Mouse (Mus musculus): ENCODE measurements around the gene Gm49345. TPM values are rescaled to one million over a fixed set of nuclear protein-coding genes. Genes with fewer than 3 reads are reported as not detected.
"Not testable (repeated sequence)": the region's sequence is repeated elsewhere in the genome, so short reads cannot be mapped to it uniquely, and the experiment has no call there.

Gene Gm49345
- under 1 TPM in 1 of 2 experiments, not detected in 1; 0.62 TPM for total RNA-seq (2021)
- long read RNA-seq, experiment 1: 0 reads
- long read RNA-seq, experiment 2: 0 reads

DNA sequence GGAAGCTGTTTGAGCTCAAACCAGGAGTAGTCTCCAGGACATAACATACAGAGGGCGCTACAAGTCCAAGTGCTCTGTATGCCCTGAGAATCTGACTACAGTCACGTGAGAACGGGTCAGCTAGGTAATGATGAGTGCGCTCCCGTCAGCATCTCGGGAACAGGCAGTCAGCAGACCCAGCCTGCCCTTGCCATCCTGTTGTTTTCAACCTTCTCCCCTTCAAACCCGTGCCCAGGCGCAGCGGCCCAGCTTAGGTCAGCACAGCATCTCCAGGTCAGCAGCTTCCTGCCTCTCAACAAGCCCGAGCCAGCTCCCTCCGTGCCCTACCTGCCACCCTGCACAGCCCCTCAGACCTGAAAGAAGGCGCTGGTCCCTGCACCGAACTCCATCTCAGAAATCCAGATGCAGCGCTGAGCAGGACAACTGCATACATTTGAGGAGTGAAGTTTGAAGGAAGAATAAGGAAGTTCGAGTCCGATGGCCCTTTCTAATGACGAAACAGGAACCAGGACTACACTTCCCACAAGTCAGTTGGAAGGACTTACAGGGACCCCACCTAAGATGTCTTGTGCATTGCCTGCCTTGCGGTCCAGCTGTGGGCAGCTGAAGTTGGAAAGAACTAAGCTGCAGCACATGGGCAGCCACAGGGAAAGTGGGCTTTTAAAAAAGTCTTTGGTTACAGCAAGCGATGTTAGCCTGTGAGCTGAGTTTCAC is at the start of gene Gm49345, which contains the start of gene Zfp729a:
TSS of gene Gm49345 (minus strand) at position 476 of the 714 bp plus-strand sequence.
TSS of gene Zfp729a (minus strand) at position 498 of the 714 bp plus-strand sequence.
- DNase-seq: peak; percentile 79

DNA sequence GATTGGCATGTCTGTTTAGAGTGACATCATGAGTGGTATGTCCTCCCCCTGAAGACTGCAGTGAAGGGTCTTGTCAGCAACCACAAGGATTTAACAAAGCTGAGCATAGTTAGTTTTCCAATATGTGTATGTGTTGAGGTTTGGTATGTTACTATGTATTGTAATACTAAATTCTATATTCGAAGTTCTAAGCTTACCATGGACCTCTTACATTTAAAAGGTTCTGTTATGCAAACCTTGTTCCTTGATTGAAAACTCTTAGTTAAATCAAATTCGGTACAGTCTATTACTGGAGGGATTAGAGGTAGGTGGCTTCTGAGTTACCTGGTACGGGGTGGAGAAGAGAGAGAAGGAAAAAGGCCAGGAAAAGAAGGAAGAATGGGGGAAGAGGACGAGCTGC is 49.4 kb upstream of the Gm49345 start, which contains the start of gene Zfp738:
TSS of gene Zfp738 (minus strand) at position 101 of the 400 bp plus-strand sequence.
- no peak for DNase-seq

DNA sequence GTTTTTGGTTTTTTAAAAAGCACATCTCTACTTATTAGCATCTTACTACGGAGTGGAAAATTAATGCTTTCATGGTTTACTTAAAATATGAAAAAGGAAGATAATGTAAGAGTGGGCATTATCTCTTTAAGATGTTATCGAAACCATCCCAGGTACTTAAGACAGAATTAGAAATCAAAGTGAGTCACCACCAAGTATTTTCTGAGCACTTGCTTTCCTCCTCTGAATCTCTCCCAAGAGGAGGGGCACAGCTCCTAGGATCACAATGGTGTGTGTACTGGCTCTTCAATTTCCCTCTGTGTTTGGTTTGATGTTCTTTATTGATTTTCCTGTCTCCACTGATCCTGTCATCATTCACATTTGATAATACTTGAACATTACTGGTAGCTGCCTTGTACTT is 46.3 kb upstream of the Gm49345 start:
- not testable (repeated sequence) for DNase-seq

DNA sequence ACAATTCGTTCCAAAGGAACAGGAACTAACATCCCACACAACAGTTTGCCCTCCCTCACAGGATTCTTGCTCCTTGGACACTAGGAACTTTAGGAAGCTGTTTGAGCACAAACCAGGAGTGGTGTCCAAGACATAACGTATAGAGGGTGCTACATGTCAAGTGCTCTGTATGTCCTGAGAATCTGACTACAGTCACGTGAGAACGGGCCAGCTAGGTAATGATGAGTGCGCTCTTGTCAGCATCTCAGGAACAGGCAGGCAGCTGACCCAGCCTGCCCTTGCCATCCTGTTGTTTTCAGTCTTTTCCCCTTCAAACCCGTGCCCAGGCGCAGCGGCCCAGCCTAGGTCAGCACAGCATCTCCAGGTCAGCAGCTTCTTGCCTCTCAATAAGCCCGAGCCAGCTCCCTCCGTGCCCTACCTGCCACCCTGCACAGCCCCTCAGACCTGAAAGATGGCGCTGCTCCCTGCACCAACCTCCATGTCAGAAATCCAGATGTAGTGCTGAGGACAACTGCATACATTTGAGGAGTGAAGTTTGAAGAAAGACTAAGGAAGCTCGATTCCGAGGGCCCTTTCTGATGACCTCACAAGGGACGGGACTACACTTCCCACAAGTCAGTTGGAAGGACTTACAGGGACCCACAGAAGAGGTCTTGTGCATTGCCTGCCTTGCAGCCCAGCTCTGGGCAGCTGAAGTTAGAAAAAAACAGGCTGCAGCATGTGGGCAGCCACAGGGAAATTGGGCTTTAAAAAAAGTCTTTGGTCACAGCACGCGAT is 45.6 kb upstream of the Gm49345 start:
- DNase-seq: peak; percentile 80

DNA sequence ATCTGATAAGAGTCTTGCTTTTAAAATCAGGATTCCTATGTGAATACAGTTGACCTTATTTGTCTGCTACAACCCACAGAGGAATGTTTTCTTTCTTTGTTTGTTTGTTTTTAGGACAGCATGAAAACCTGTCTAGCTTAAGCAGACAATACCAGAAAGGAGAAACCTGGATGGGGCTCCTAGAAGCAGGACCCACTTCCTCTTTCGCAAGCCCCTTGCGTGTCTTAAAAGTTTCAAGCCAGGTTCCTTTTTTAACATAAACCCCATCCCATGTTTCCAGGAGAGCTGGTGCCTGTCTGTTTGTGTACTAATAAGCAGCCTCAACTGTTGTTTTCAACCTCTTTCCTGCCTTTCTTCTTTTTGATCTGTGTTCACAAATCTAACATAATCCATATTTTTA is 37.3 kb upstream of the Gm49345 start:
- no peak for DNase-seq

DNA sequence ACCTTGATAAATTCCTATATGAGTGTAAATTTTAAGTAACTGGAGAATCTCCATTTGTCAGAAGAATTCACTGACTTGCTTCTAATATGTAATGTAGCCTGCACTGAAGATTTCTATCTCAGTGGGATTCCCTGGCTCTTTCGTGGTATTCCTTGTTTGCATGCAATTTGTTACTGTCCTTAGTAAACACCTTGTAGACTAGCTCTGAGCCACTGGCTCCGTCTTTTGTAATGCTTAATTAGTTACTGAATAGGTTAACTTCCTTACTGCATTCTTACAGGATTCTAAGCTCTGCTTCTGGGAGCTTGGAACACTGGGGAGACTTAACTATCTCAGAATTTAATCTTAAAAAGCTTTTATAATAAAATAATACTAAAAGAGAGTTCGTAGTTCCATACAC is 14.9 kb upstream of the Gm49345 start:
- no peak for DNase-seq

DNA sequence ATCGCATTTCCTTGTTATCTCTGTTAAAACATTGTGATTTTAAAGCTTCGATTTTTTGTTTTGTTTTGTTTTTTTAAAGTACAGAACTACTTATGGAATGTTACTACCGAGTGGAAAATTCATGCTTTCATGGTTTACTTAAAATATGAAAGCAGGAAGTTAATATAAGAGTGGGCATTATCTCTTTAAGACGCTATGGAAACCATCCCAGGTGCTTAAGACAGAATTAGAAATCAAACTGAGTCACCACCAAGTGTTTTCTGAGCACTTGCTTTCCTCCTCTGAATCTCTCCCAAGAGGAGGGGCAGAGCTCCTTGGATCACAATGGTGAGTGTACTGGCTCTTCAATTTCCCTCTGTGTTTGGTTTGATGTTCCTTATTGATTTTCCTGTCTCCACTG is 27.5 kb downstream of the Gm49345 start:
- no peak for DNase-seq

DNA sequence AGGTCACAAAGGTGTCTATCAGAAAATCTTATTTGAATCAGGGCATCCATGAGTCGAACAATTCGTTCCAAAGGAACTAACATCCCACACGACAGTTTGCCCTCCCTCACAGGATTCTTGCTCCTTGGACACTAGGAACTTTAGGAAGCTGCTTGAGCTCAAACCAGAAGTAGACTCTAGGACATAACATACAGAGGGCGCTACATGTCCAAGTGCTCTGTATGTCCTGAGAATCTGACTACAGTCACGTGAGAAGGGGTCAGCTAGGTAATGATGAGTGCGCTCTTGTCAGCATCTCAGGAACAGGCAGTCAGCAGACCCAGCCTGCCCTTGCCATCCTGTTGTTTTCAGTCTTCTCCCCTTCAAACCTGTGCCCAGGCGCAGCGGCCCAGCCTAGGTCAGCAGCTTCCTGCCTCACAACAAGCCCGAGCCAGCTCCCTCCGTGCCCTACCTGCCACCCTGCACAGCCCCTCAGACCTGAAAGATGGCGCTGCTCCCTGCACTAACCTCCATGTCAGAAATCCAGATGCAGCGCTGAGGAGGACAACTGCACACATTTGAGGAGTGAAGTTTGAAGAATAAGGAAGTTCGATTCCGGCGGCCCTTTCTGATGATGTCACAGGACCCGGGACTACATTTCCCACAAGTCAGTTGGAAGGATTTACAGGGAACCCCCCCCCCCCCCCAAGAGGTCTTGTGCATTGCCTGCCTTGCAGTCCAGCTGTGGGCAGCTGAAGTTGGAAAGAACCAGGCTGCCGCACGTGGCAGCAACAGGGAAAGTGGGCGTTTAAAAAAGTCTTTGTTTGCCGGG is 28.3 kb downstream of the Gm49345 start, which contains the start of gene Zfp729b:
TSS of gene Zfp729b (minus strand) at position 642 of the 811 bp plus-strand sequence.
- DNase-seq: peak; percentile 80

DNA sequence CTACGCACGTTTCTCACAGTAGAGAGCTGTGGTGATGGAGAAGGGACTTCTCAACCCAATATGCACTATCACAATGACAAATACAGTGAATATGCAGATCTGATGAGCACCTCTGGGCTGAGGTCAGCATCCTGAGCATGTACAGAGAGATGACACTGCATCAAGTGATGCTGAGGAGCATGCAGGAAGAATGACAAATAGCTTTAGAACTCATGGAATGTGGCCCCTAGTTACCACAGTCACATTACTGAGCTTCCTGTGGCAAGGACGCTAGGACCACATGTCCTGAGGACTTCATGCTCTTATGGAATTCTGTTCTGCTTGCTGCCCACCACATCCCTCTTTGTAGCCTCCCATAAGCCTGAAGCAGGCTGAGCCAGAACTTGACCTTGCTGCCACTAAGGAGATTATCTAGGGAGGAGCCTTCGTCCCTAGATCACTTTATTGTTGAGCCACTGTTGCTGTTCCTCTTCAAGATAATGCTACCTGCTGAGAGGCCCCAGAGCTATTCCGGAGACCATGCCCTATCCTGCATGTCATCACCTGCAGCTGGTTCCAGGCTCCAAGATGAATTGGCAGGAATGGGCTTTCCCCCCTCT is 64.9 kb downstream of the Gm49345 start:
- DNase-seq: no peak

DNA sequence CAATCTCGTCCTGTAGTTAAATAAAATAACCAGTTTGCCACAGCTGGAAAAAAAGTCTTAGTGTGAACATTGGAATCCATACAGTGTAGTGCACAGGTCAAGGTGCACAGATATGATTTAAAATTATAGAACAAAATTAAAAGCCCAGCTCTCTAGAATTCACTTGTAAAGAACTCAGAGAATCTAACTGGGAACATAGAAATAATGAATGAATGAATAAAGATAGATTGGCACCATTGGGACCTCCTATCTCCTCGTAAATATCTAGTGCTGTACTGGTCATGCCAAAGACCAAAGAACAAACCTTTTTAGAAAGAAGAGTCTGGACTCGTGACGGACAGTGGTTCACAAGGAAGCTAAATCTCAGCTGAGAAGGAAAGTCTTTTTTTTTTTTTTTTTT is 83.8 kb downstream of the Gm49345 start, which contains the start of gene Zfp748:
TSS of gene Zfp748 (minus strand) at position 101 of the 400 bp plus-strand sequence.
- DNase-seq: no peak

DNA sequence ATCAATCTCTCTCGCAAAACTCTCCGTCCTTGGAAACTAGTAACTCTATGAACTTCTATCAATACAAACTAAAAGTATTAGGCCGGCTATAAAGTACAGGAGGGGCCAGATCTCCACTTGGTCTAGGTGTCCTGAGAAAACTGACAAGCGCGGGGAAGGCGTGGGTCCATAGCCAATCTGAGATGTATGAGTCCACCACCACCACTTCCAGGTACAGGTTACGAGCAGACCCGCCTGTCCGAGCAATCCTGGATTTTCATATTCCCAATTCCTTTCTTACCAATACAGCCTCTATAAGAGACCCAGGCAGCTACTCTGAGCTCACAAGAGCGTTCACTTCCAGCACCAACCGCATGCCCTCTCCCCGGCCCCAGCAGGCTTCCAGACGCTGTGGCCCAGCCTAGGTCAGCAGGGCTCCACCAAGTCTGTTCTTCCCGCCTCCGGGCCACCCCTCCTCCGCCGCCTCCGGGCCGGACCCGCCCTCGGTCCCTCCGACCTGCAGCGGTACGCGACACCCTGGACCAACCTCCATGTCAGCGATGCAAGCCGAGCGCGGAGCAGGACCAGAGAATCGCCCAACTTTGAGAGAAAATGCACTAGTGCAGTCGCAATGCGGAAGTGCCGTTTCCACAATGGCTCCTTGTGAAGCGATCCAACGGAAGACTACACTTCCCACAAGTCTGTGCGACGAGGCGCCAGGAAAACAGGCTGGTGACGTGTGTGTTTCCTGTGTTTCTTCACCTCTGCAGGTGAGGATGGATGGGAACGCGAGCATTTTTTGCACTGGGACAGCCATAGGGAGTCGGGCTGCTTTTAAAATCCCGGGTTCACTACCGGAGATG is 84.8 kb downstream of the Gm49345 start:
- peak; percentile 77 for DNase-seq

DNA sequence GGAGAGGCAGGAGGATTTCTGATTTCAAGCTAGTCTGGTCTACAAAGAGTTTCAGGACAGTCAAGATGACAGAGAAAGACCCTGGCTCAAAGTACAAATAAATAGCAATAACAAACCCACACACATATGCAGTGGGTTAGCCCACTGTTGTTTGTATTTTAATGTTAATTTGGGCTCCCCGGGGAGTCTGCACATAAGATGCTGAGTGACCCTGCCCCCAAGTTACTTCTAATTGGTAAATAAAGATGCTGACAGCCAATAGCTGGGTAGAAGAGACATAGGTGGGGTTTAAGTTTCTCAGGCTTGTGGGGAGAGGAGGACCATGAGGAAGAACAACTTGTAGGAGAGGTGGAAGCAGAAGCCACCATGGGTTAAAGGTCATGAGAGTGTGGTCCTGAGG is 91.6 kb downstream of the Gm49345 start:
- DNase-seq: no peak

Other genes starting within 250 kb of the Gm49345 start
- gene Zfp429, start 237.9 kb downstream of the Gm49345 start, total RNA-seq (2021): 1 to 10 TPM in 1 of 2 experiments, under 1 TPM in 1; 0.64 to 1.1 TPM
- under 1 TPM; 0.16 to 0.36 TPM for gene Zfp459, start 216.4 kb downstream of the Gm49345 start, total RNA-seq (2021)
- 1 to 10 TPM; 3.9 to 4.2 TPM for gene Zfp874a, start 186.1 kb downstream of the Gm49345 start, total RNA-seq (2021)
- 10 to 100 TPM in 1 of 2 experiments, 1 to 10 TPM in 1; 8.3 to 11.0 TPM for gene Zfp874b, start 153.5 kb downstream of the Gm49345 start, total RNA-seq (2021)
- 1 to 10 TPM; 2.8 to 2.9 TPM for gene Zfp58, start 137.2 kb downstream of the Gm49345 start, total RNA-seq (2021)
- gene Gm26965, start 111.6 kb downstream of the Gm49345 start, total RNA-seq (2021): not detected
- gene Zfp87, start 111.6 kb downstream of the Gm49345 start, total RNA-seq (2021): 1 to 10 TPM; 4.5 to 5.6 TPM
- 1 to 10 TPM; 2.2 to 2.6 TPM for gene Zfp748, start 83.9 kb downstream of the Gm49345 start, total RNA-seq (2021)
- 1 to 10 TPM; 2.3 to 2.8 TPM for gene Zfp729b, start 28.1 kb downstream of the Gm49345 start, total RNA-seq (2021)
- 1 to 10 TPM; 1.8 to 2.3 TPM for gene Zfp729a, start within 50 bp of the Gm49345 start, total RNA-seq (2021)
- 1 to 10 TPM; 2.2 to 4.0 TPM for gene Zfp738, start 49.3 kb upstream of the Gm49345 start, total RNA-seq (2021)
- 1 to 10 TPM; 3.8 to 4.4 TPM for gene Zfp65, start 91.4 kb upstream of the Gm49345 start, total RNA-seq (2021)
- gene Zfp85, start 117.5 kb upstream of the Gm49345 start, total RNA-seq (2021): 1 to 10 TPM; 1.9 to 2.3 TPM
- 1 to 10 TPM; 2.7 to 3.1 TPM for gene Zfp493, start 141.9 kb upstream of the Gm49345 start, total RNA-seq (2021)
- 1 to 10 TPM; 1.4 to 2.1 TPM for gene Zfp273, start 176.0 kb upstream of the Gm49345 start, total RNA-seq (2021)
- gene Gm10037, start 193.3 kb upstream of the Gm49345 start, total RNA-seq (2021): under 1 TPM; 0.92 to 0.94 TPM
- gene BC048507, start 225.6 kb upstream of the Gm49345 start, total RNA-seq (2021): not detected